ENCODE assay signal across 8 mouse cellular contexts in genomic region chr9:96478071-96478888, GRCm38 (mm10). TPM values are rescaled to one million over a fixed set of nuclear protein-coding genes. Genes with fewer than 3 reads are reported as not detected.
DNase-seq lines count a peak whose midpoint lies in the region; ATAC-seq lines count a peak whose summit lies in the region.

Rnf7 (minus strand) TSS chr9:96478675.

- ATAC-seq in megakaryocyte progenitor cell, adult 5-6 weeks (replicated peaks; ENCODE audit: poor library complexity): peak; percentile 99

- DNase-seq in adipocyte (ENCODE audit: low spot score): peak; percentile 96
- peak; percentile 100 for DNase-seq in embryo, embryonic 10 days (ENCODE audit: low spot score)
- DNase-seq in gastrocnemius, postnatal 10 days: peak; percentile 100
- DNase-seq in induced T-regulatory cell, adult 2 months (ENCODE audit: low read depth): peak; percentile 97
- DNase-seq in left cerebral cortex, adult 9 months (ENCODE audit: low spot score in 2 of 2): peak; percentile 95 to 98
- DNase-seq in right cerebral cortex, postnatal 14 days: peak; percentile 100
- DNase-seq in urinary bladder, postnatal 36 days (ENCODE audit: low spot score in 2 of 2): peak; percentile 96 to 99

RNA-seq across cellular contexts. Expression of gene Rnf7, which starts in this region (rescaled TPM):
- 10 to 100 TPM; 75.8 to 85.4 TPM for total RNA-seq in gastrocnemius, postnatal 10 days (2021)
- 133 and 138 TPM in 2 replicates for total RNA-seq in megakaryocyte progenitor cell, adult 5-6 weeks (2015)
- 52.0 and 52.2 TPM in 2 replicates for total RNA-seq in megakaryocyte progenitor cell, adult 5-6 weeks (2017)

Comparison
In these comparisons a context has a peak if more than half of its experiments do, and no peak if none do; other contexts are left out.
1. Peak in every context shown above with its lines: DNase-seq and ATAC-seq.